Mouse (Mus musculus) CH12F3 (cell line): ENCODE results near the gene Cryl1.

Source experiments
- in situ Hi-C: fragments of 300-500 bp; cut with MboI; formaldehyde crosslinking; loops from 2 replicates; pipeline ENCODE4 v1.14.3; 2020; ENCODE audit warnings: low sequenced_read_pairs

Gene Cryl1

DNA sequence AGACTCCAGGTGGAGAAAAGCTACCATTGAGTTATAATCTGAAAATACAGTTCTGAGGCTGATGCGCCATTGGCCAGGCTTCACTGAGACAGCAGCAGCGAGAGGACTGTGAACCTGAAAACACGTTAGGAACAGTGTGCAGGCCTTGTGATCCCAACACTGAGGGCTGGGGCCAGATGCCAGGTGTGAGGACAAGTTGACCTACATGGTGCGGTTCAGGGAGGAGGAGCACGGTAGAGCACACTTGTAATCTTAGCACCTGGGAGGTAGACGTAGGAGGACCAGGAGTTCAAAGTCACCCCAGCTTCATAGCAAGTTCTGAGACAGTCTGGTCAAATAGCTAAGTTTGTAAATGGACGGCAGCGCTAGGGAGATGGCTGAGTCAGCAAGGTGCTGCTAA lies 139.0 kb downstream of the Cryl1 start:
- in situ Hi-C loops = no loop called here

DNA sequence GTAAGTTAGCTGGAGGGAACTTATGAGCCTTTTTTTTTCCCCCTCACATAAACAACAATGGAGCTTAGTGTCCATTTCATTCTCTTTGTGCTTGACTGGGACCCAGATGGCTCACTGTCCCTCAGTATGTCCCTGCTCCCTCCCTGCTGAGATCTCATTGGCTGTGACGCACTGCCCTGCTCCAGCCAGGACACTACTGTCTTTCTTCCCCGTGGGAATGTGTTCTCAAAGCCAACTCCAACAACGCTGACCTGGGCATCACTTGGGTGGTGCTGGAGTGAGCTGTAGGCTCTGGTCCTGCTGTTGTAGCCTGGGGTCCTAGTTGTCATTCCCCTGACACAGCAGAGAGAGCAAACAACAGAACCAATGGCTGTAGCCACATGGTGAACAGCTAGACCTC lies 149.7 kb downstream of the Cryl1 start:
- in situ Hi-C loops = no loop called here

DNA sequence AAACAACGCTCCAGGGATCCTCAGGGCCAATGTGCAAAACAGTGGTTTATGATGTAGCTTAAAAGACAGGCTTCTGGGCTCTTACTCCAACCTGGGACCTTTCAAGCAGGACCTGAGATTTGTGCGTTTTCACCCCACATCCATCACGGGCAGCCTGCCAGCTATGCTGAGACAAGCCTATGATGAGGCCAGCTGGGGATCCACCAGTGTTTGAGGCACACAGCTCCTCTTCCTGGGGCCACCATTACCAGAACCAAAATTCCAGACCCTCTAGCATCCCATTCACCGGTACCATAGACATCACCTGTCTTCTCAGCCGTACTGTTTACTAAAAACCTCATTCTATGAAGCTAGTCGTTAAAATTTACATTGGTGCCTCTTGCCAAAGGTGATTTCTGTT lies 151.8 kb downstream of the Cryl1 start:
- in situ Hi-C loops = no loop called here

DNA sequence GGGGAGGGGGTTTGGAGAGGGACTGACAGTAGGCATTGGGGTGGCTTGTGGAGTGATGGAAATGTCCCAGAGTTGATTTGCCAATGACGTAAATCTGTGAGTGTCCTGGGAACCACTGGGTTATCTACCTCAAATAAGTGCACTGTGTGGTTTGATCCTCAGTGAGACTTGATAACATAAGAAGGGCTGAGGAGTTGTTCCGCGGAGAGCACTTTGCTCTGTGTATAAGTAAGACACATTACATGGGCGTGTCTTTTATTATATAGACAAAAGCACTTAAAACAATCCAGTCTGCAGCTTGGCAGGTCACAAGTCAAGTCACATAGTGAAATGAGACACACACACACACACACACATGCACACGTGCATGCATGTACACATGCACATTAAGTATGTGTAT lies 155.4 kb downstream of the Cryl1 start:
- in situ Hi-C loops = no loop called here

DNA sequence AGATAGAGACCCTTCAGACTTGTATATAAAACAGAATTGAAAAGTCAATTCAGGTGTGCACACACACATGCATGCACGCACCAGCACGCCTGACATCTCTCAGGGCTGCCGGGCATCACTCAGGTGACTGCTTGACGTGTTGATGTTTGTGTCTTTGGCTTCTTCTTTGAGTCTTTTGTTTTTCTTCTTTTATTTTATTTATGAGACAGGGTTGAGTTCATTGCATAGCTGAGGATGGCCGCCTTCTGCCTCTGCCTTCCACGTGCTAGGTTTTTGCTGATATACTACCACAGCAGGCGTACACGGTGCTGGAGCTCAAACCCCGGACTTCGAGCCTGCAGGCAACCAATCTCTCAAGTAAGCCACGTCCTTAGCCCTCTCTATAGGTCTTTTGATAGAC lies 163.1 kb downstream of the Cryl1 start:
- in situ Hi-C loops = no loop called here

DNA sequence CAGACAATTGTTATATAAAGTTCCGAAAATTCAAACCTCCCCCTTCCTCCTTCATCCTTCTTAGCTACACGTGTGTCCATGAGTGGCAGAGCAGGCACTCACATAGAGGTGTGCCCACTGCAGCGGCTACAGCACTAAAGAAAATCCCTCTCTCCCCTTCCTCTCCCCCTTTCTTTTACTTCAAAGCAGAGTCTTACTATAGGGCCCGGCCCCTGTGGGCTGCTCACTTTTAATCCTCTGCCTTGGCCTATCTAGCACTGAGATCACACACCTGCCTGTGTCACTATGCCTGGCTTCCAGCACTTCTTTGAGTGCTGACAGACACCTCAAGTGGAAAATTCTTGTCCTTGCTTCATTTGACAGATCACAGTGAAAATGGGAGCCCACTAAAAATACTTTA lies 163.6 kb downstream of the Cryl1 start:
- in situ Hi-C loops = no loop called here

DNA sequence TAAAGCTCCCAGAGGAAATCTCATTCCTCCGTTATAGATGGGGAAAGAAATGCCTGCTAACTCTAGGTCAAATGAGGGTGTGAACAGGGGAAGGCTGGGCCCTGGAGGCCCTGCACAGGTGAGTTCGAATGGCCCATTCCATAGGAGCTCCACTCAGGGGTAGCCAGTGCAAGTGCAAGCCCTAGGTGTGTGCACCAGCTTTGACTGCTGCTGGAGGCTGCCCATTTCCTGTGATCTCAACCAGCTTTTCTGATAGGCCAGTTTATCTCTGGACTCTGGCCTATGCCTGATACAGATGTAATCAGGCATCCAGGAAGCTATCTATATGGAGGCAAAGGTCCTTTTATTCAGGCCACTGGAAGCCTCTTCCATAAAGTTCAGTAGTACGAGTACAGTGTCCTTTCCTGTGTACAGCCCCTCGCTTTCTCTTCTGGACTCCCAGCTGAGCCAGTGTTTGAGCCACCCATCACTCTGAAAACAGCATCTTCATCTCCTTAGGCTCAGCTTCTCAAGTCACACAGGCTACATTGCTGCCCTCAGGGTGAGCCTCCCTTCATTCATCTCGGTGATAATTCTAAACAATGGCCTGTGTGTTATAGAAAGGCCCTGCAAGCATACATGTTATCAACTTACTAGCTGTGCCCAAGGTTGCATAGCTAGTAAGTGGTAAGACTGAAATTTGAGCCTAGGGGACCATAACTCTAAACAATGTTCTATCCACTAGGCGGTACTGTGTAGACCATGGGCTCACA lies 167.9 kb downstream of the Cryl1 start:
- in situ Hi-C loops = no loop called here
